Mouse (Mus musculus): ENCODE results near the gene Lmf2.

- TF ChIP-seq CTCF (IDR thresholded peaks at IDR 0.05) (no peak), EP300 (IDR thresholded peaks at IDR 0.05) (no peak)
These were observed 9.7 kb upstream of the Lmf2 start for GRCm38 (mm10) chr15:89365141-89365551.
